Mouse (Mus musculus) left cerebral cortex, postnatal 25 days (tissue): ENCODE results near the gene Gdpd3. TPM values are rescaled to one million over a fixed set of nuclear protein-coding genes. Genes with fewer than 3 reads are reported as not detected.
"Not testable (repeated sequence)": the region's sequence is repeated elsewhere in the genome, so short reads cannot be mapped to it uniquely, and the experiment has no call there.

Source experiments
- DNase-seq, 2 experiments: peaks; one replicate each; pipeline ENCODE4 v3.0.0; 2022; ENCODE audit warnings: low spot score in 2 of 2, mixed read lengths in 1 of 2
- intact Hi-C: fragments of 180-260 bp; cut with DNase I; formaldehyde crosslinking; loops from one replicate; pipeline ENCODE4 v1.15.1; 2025
- total RNA-seq, 2 experiments: library from RNA; stranded (reverse); gene quantifications; 2 replicates each; pipeline ENCODE4 v1.2.3; 2021

Gene Gdpd3
- total RNA-seq, 2 experiments from 2014 or later, result 1.8 to 2.1 TPM

GRCm38 (mm10) chr7:126759672-126760390 lies 6.3 kb upstream of the Gdpd3 start:
- no peak for DNase-seq
- intact Hi-C loops, result loop anchor here (5.0 kb wide), 1 partner anchor 113 kb away; the partner anchor contains the start of gene Sgf29

GRCm38 (mm10) chr7:126760391-126760802 lies 5.7 kb upstream of the Gdpd3 start:
- intact Hi-C loops, result no loop called here

GRCm38 (mm10) chr7:126760956-126761355 lies 5.2 kb upstream of the Gdpd3 start:
- no peak for DNase-seq
- intact Hi-C loops, result no loop called here

More at GRCm38 (mm10) chr7:126760391-126760802, 5.7 kb upstream of the Gdpd3 start:
- no peak for DNase-seq

DNA sequence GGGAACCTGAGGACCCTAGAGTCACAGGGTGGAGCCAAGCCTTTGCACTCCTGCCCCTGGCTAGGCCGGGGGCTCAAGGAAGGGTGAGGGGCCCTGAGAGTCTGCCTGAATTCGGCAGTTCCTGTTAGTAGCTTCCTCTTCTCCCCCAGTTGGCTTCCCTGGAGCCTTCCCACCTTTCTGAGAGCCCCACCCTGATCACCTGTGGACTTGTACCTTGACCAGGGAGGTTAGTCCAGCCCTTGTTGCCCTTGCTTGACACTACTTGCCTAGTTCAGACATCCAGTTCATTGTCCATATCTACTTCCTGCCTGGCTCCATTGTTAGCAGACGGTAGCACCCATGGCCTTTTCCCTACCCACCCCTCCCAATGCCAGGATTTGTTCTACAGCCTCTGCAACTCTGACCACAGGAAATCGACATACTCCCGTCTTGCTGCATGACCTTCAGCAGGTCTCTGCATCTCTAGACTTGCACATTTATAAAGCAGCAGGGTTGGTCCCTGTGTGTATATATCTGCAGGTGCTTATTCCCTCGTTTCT lies 4.5 kb upstream of the Gdpd3 start:
- intact Hi-C loops, result loop anchor here (1.0 to 2.0 kb wide), 3 partner anchors 15 to 57 kb away; partner anchors contain the start of gene Ypel3
- no peak for DNase-seq

- peak; percentile 68 to 94 for DNase-seq
- intact Hi-C loops, result loop anchor here (1.0 to 2.0 kb wide), 3 partner anchors 14 to 58 kb away; partner anchors contain the start of gene Ypel3
These were observed 3.6 kb upstream of the Gdpd3 start for GRCm38 (mm10) chr7:126762471-126763008.

- intact Hi-C loops, result no loop called here
These were observed 594 bp upstream of the Gdpd3 start for GRCm38 (mm10) chr7:126765540-126765939.

GRCm38 (mm10) chr7:126767001-126767400 lies 867 bp downstream of the Gdpd3 start:
- DNase-seq, result no peak
- intact Hi-C loops, result no loop called here

More at GRCm38 (mm10) chr7:126765540-126765939, 594 bp upstream of the Gdpd3 start:
- DNase-seq, result no peak

- intact Hi-C loops, result loop anchor here (10.0 kb wide), 1 partner anchor 206 kb away; the partner anchor contains the start of gene Eif3c
- DNase-seq, result no peak
These were observed 4.7 kb downstream of the Gdpd3 start for GRCm38 (mm10) chr7:126770784-126771183.

- intact Hi-C loops, result loop anchor here (10.0 kb wide), 1 partner anchor 209 kb away; the partner anchor contains the start of gene Eif3c
- DNase-seq, result no peak
These were observed 7.2 kb downstream of the Gdpd3 start for GRCm38 (mm10) chr7:126773351-126773750.

- no peak for DNase-seq
- intact Hi-C loops, result loop anchor here (10.0 kb wide), 1 partner anchor 210 kb away; the partner anchor contains the start of gene Eif3c
These were observed 8.3 kb downstream of the Gdpd3 start for GRCm38 (mm10) chr7:126774463-126774862.

- DNase-seq, result no peak
These were observed 9.2 kb downstream of the Gdpd3 start for GRCm38 (mm10) chr7:126775185-126775977.

GRCm38 (mm10) chr7:126775978-126776234 lies 9.8 kb downstream of the Gdpd3 start:
- no peak for DNase-seq
- intact Hi-C loops, result loop anchor here (2.0 to 10.0 kb wide), 4 partner anchors 13 to 211 kb away; partner anchors contain the start of gene Eif3c

More at GRCm38 (mm10) chr7:126775185-126775977, 9.2 kb downstream of the Gdpd3 start:
- intact Hi-C loops, result loop anchor here (5.0 to 10.0 kb wide), 2 partner anchors 73 to 211 kb away; partner anchors contain the start of gene Eif3c

DNA sequence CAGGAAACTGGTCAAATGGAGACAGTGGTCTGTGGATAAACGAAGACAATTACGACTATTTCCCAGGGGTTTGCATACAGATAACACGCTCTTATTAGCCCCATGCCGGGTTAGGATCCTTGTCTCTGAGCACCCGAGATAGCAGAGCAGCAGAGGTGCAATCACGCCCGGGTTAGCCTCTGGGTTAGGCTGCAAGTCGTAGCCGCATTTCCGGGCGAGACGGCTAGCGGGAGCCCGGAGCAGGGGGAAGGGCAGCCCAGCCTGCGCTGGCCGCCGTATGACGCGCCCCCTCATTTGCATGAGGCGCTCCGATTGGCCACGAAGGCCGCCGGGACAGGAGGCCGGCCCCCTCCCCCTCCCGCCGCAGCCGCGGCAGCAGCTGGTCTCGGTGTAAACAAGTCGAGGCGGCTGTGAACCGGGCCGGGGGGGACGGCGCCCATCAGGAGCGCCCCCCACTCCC lies 10.5 kb downstream of the Gdpd3 start, which contains the start of gene Ypel3:
TSS of gene Ypel3 (plus strand) at position 358 of the 460 bp plus-strand sequence.
- intact Hi-C loops, result loop anchor here (2.0 to 10.0 kb wide), 4 partner anchors 14 to 212 kb away; partner anchors contain the start of gene Eif3c

DNA sequence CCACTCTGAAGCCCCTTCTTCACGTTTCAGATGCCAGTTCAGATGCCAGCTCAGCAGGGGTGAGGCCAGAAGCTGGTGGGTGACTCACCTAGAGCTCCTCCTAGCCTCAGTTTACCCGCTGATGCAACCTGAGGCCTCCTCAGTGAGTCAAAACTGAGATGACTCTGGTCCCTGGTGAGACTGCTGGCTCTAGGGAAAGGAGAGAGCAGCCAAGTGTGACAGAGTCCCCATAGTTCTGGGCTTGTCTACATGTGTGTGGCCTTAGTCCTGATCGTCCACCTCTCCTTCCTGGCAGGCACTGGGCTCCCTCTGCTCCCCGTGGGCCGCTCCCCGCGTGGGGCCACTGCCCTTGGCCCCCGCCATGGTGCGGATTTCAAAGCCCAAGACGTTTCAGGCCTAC lies 11.3 kb downstream of the Gdpd3 start:
- intact Hi-C loops, result loop anchor here (2.0 to 10.0 kb wide), 4 partner anchors 15 to 213 kb away; partner anchors contain the start of gene Eif3c
- DNase-seq, result no peak

More for the DNA sequence above, 10.5 kb downstream of the Gdpd3 start, which contains the start of gene Ypel3:
- DNase-seq, result peak; percentile 95 to 97

DNA sequence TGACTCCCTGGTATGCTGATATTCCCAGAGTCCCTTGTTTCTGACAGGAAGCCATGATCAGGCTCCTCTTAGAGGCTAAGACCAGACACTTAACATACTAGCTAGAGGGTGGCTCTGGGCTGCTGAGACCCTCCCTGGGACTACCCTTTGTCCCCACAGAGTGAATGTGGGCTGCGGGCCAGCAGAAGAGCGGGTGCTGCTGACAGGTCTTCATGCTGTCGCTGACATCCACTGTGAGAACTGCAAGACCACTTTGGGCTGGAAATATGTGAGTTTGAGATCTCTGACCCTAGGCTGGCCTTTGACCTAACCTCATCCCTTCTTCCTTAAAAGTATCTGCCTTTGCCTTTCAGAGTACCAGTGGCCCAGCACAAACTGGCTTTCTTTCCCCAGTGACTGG lies 12.0 kb downstream of the Gdpd3 start:
- no peak for DNase-seq
- intact Hi-C loops, result loop anchor here (5.0 to 10.0 kb wide), 2 partner anchors 76 to 213 kb away; partner anchors contain the start of gene Eif3c

DNA sequence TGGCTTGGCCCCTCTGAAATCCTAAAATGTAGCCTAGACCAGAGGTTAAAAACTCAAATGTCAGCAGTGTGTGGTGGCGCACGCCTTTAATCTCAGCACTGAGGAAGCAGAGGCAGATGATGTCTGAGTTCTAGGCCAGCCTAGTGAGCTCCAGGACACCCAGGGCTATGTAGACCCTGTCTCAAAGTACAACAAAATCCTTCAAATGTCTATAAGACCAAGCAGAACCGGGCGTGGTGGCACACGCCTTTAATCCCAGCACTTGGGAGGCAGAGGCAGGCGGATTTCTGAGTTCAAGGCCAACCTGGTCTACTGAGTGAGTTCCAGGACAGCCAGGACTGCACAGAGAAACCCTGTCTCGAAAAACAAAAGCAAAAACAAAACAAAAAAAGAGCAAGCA lies 13.0 kb downstream of the Gdpd3 start:
- intact Hi-C loops, result loop anchor here (5.0 to 10.0 kb wide), 2 partner anchors 77 to 214 kb away; partner anchors contain the start of gene Eif3c

GRCm38 (mm10) chr7:126779983-126780970 lies 14.1 kb downstream of the Gdpd3 start:
- intact Hi-C loops, result loop anchor here (5.0 to 10.0 kb wide), 2 partner anchors 78 to 215 kb away; partner anchors contain the start of gene Eif3c
- peak; percentile 86 to 90 for DNase-seq

More for the DNA sequence above, 13.0 kb downstream of the Gdpd3 start:
- not testable (repeated sequence) for DNase-seq
